Mouse (Mus musculus): ENCODE measurements at regions not wholly inside any gene's neighbourhood (a gene's known extent, or its start where the extent isn't known, plus 50 kb on each side); places are given as distances from the start of the nearest gene placed in this dataset.

DNA sequence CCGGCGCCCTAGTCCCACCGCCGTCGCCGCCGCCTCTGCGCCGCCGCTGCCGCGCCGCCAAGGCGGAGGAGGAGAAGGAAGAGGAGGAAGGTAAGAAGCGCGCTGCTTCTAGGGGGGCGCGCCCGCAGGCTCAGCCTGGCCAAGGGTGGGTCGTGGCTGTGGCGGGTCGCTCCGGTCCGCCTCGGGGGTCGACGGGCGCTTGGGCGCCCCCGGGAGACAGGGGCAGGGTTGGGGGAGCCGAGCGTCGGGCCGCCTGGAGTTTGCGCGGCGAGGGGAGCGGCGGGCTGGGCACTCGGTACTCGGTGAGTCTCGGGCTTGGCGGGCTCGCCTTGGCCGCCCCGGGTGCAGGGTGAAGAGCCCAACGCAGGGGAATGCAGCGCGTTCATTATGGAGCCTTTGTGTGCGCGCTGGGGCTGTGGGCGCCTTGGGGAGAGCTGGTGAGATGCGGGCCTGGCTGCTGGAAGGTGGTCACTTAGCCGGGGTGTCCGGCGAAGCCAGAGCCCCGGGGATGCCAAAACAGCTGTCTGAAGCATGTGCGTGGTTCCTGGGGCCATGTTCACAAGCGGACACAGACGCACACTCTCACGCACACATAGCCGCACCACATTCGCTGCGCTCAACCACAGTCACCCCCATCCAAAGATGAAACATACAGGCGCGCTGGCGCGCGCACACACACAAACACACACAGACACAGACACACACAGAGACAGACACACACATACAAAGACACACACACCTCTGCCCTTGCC, 63.9 kb upstream of the Frmpd3 start:
- H3K27me3 ChIP-seq: peaks cover 75% of the 10 kb centered on the region
- H3K4me3 ChIP-seq: peak overlapping the region; percentile 55
- ATAC-seq (ENCODE audit: low FRiP score): peak; percentile 55
- no peaks in the 10 kb centered on the region for H3K36me3 ChIP-seq
- H3K4me1 ChIP-seq (replicated peaks): peaks cover 3% of the 10 kb centered on the region; the same call in 1 of the 2 replicates
- H3K4me2 ChIP-seq: peak overlapping the region; percentile 54
- H3K9me3 ChIP-seq: no peaks in the 10 kb centered on the region
- peak overlapping the region; percentile 84 for H3K27ac ChIP-seq
- H3K9ac ChIP-seq: peak overlapping the region; percentile 79
- 15% methylated on average over 49 of the region's 69 CpGs for WGBS

DNA sequence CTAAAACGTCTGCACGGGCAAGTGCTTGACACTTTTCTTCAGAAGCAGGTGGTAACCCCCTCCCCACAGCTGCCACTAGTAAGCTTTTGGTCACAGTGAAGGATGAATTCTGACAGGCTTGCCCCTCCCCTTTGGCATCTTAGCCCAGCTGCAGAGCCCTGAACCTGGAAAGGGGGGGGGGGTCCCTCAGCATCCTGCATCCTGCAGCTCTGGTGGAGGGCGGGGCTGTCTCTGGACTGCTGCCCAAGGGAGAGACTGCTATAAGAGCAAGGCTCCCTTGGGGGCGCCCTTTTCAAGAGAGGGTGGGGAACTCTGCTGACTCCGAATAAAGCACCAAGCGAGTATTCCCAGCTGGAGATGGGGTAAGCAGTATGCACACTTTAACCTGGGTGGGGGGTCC, 62.8 kb upstream of the Frmpd3 start:
- 0 out of 2 replicates have a peak overlapping the region, but pooled peaks have one; percentile 8 for H3K9ac ChIP-seq
- 20% methylated on average over 5 of the region's 6 CpGs for WGBS
- peaks cover 72% of the 10 kb centered on the region for H3K27me3 ChIP-seq

DNA sequence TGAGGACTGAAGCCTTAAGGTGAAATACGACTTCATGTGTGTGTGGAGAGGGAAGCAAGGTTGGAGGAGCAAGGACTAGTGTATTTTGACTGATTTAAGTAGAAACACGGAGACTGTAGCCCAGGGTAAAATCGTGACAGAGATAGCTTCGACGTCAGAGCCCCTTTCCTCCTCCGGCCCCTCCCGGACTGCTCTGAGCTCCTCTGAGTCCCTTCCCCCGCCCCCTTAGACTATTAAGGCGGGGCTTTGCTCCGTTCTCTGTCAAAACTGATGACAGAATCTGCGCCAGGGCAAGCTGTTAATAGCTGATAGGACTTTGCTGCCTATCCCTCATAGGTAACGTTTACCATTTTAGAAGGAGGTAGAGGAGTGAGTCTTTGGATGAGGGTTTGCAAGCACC, 62.0 kb upstream of the Frmpd3 start:
- Histone ChIP-seq H3K27me3 (peaks cover 67% of the 10 kb centered on the region), H3K4me1 (replicated peaks) (peaks cover 3% of the 10 kb centered on the region; the same call in 1 of the 2 replicates), H3K9me3 (no peaks in the 10 kb centered on the region), H3K36me3 (no peaks in the 10 kb centered on the region), H3K9ac (no peak overlapping the region), H3K4me3 (peak overlapping the region; percentile 22), H3K27ac (no peak overlapping the region), H3K4me2 (peak overlapping the region; percentile 54)
- 20% methylated on average over 10 of the region's 12 CpGs for WGBS
- ATAC-seq (ENCODE audit: low FRiP score): no peak

More for the DNA sequence above, 62.8 kb upstream of the Frmpd3 start:
- peak overlapping the region; percentile 54 for H3K4me2 ChIP-seq
- H3K27ac ChIP-seq: no peak overlapping the region
- no peaks in the 10 kb centered on the region for H3K36me3 ChIP-seq
- ATAC-seq (ENCODE audit: low FRiP score): peak; percentile 21; the same call in 1 of the 2 replicates
- H3K4me1 ChIP-seq (replicated peaks): peaks cover 3% of the 10 kb centered on the region; the same call in 1 of the 2 replicates
- H3K4me3 ChIP-seq: peak overlapping the region; percentile 55
- H3K9me3 ChIP-seq: no peaks in the 10 kb centered on the region
